Comparison of ENCODE assay signal across 9 mouse cellular contexts in genomic region chr7:19320637-19321036, GRCm38 (mm10). TPM values are rescaled to one million over a fixed set of nuclear protein-coding genes. Genes with fewer than 3 reads are reported as not detected.
DNase-seq lines count a peak whose midpoint lies in the region; ATAC-seq and TF ChIP-seq lines count a peak whose summit lies in the region.
"Had no signal": no experiment of that assay in that cellular context is flagged by ENCODE, and none has a peak within 500 bp of the region (broad histone marks: within the 10 kb centered on the region; RNA-seq: fewer than 3 reads in every experiment).

No protein-coding gene starts in this region.

- no peak overlapping the region for H3K9ac ChIP-seq in forebrain, embryonic 11.5 days (ENCODE audit: low read length)
- no peak overlapping the region for H3K9ac ChIP-seq in liver, postnatal 0 days (replicated peaks)

- no peak for TF ChIP-seq EP300 in liver, postnatal 0 days (IDR thresholded peaks at IDR 0.05; ENCODE audit: low read depth)

- no peak for TF ChIP-seq CTCF in liver, postnatal 0 days (IDR thresholded peaks at IDR 0.05; ENCODE audit: low read depth)

- H3K27ac ChIP-seq in forebrain, embryonic 10.5 days, result no peak overlapping the region
- H3K27ac ChIP-seq in forebrain, embryonic 11.5 days (ENCODE audit: low read depth, low read length), result no peak overlapping the region
- H3K27ac ChIP-seq in liver, postnatal 0 days (ENCODE audit: low read depth), result no peak overlapping the region

- 49% methylated on average over 7 of the region's 7 CpGs for WGBS in forebrain, embryonic 10.5 days
- WGBS in forebrain, embryonic 11.5 days, result 48% methylated on average over 7 of the region's 7 CpGs
- WGBS in liver, postnatal 0 days (ENCODE audit: insufficient replicate concordance), result 35% methylated on average over 7 of the region's 7 CpGs

- intact Hi-C loops in gastrocnemius, postnatal 14 days (cut with DNase I; ENCODE audit: low total_unique reads), result no loop called here

- ATAC-seq in forebrain, embryonic 11.5 days (replicated peaks; ENCODE audit: low FRiP score), result no peak
- ATAC-seq in megakaryocyte, adult 5-6 weeks (ENCODE audit: poor library complexity, severe bottlenecking), result no peak
- ATAC-seq in liver, postnatal 0 days, result no peak

- H3K9me3 ChIP-seq in forebrain, embryonic 10.5 days, result no peaks in the 10 kb centered on the region
- no peaks in the 10 kb centered on the region for H3K9me3 ChIP-seq in forebrain, embryonic 11.5 days (ENCODE audit: control insufficient read depth, low read length)
- H3K9me3 ChIP-seq in megakaryocyte, embryonic 14.5 days, result no peaks in the 10 kb centered on the region
- H3K9me3 ChIP-seq in liver, postnatal 0 days (ENCODE audit: low read length), result no peaks in the 10 kb centered on the region

- H3K4me1 ChIP-seq in forebrain, embryonic 10.5 days, result peaks cover 35% of the 10 kb centered on the region
- peaks cover 3% of the 10 kb centered on the region; the same call in 1 of the 2 replicates for H3K4me1 ChIP-seq in forebrain, embryonic 11.5 days (replicated peaks; ENCODE audit: control insufficient read depth, insufficient read depth, low read length)
- peaks cover 85% of the 10 kb centered on the region for H3K4me1 ChIP-seq in megakaryocyte, embryonic 14.5 days
- H3K4me1 ChIP-seq in liver, postnatal 0 days (ENCODE audit: insufficient read depth), result peaks cover 9% of the 10 kb centered on the region

- no peak overlapping the region for H3K4me2 ChIP-seq in forebrain, embryonic 11.5 days (ENCODE audit: low read depth, low read length, severe bottlenecking)
- peak overlapping the region; percentile 78; the same call in 1 of the 2 replicates for H3K4me2 ChIP-seq in liver, postnatal 0 days (ENCODE audit: low read depth, low read length)

- peak overlapping the region; percentile 62; the same call in 1 of the 2 replicates for H3K4me3 ChIP-seq in forebrain, embryonic 10.5 days
- no peak overlapping the region for H3K4me3 ChIP-seq in forebrain, embryonic 11.5 days (ENCODE audit: low read depth, low read length)
- H3K4me3 ChIP-seq in megakaryocyte, embryonic 14.5 days (replicated peaks), result peak overlapping the region; percentile 92
- no peak overlapping the region for H3K4me3 ChIP-seq in liver, postnatal 0 days (ENCODE audit: low read depth, low read length)

- no peak for DNase-seq in forebrain, embryonic 10.5 days (ENCODE audit: extremely low spot score, low spot score)
- DNase-seq in forebrain, embryonic 11.5 days (ENCODE audit: low spot score), result no peak
- DNase-seq in liver, postnatal 0 days, result no peak
- DNase-seq in left cerebral cortex, adult 18-20 months (ENCODE audit: low spot score in 2 of 2), result no peak
- no peak for DNase-seq in gastrocnemius, postnatal 14 days
- DNase-seq in layer of hippocampus, postnatal 10 days (ENCODE audit: low spot score in 2 of 2), result no peak

- no peaks in the 10 kb centered on the region for H3K36me3 ChIP-seq in forebrain, embryonic 10.5 days (replicated peaks)
- H3K36me3 ChIP-seq in forebrain, embryonic 11.5 days (ENCODE audit: control insufficient read depth, insufficient read depth, low read length), result no peaks in the 10 kb centered on the region
- H3K36me3 ChIP-seq in megakaryocyte, embryonic 14.5 days (replicated peaks; ENCODE audit: low read length), result no peaks in the 10 kb centered on the region
- no peaks in the 10 kb centered on the region for H3K36me3 ChIP-seq in liver, postnatal 0 days (replicated peaks; ENCODE audit: insufficient read depth, low read length)

- peaks cover 44% of the 10 kb centered on the region for H3K27me3 ChIP-seq in forebrain, embryonic 10.5 days (ENCODE audit: poor library complexity, severe bottlenecking)
- H3K27me3 ChIP-seq in forebrain, embryonic 11.5 days (ENCODE audit: control insufficient read depth, insufficient read depth, low read length), result no peaks in the 10 kb centered on the region
- peaks cover 56% of the 10 kb centered on the region for H3K27me3 ChIP-seq in megakaryocyte, embryonic 14.5 days (replicated peaks)
- H3K27me3 ChIP-seq in liver, postnatal 0 days (ENCODE audit: insufficient read depth, low read length), result peaks cover 16% of the 10 kb centered on the region; the same call in 1 of the 2 replicates

RNA-seq across cellular contexts. Expression of gene Fosb, which starts 10.8 kb away (rescaled TPM):
- 0.10 TPM in 1 of 2 replicates, not detected in the other for polyA plus RNA-seq in forebrain, embryonic 10.5 days (2016; fragmentation: Nextera tagmentation; extraction: Ambion mirVana)
- polyA plus RNA-seq in forebrain, embryonic 11.5 days (2014; fragmentation: Nextera tagmentation; extraction: Ambion mirVana), result not detected in 2 replicates
- 12.9 and 33.1 TPM in 2 replicates for polyA plus RNA-seq in megakaryocyte, embryonic 14.5 days (2012; ENCODE audit: insufficient read depth, low replicate concordance)
- total RNA-seq in megakaryocyte, adult 5-6 weeks (2015), result 24.0 and 25.4 TPM in 2 replicates
- total RNA-seq in megakaryocyte, adult 5-6 weeks (2017), result 26.9 and 30.4 TPM in 2 replicates
- 0.06 TPM in 1 of 2 replicates, not detected in the other for polyA plus RNA-seq in liver, postnatal 0 days (2015; fragmentation: Nextera tagmentation; extraction: Ambion mirVana)
- total RNA-seq in left cerebral cortex, adult 18-20 months (2021), result 10 to 100 TPM; 20.9 to 54.7 TPM
- total RNA-seq in gastrocnemius, postnatal 14 days (2021), result under 1 TPM; 0.69 to 0.90 TPM
- 1 to 10 TPM; 1.4 to 2.0 TPM for total RNA-seq in layer of hippocampus, postnatal 10 days (2021)

RNA-seq across cellular contexts. Expression of gene Ercc1, which starts 23.9 kb away (rescaled TPM):
- polyA plus RNA-seq in forebrain, embryonic 10.5 days (2016; fragmentation: Nextera tagmentation; extraction: Ambion mirVana), result 95.3 and 96.1 TPM in 2 replicates
- 94.4 and 100 TPM in 2 replicates for polyA plus RNA-seq in forebrain, embryonic 11.5 days (2014; fragmentation: Nextera tagmentation; extraction: Ambion mirVana)
- polyA plus RNA-seq in megakaryocyte, embryonic 14.5 days (2012; ENCODE audit: insufficient read depth, low replicate concordance), result 36.5 and 52.2 TPM in 2 replicates
- 18.9 and 26.4 TPM in 2 replicates for total RNA-seq in megakaryocyte, adult 5-6 weeks (2015)
- 17.5 and 21.4 TPM in 2 replicates for total RNA-seq in megakaryocyte, adult 5-6 weeks (2017)
- 9.6 and 9.8 TPM in 2 replicates for polyA plus RNA-seq in liver, postnatal 0 days (2015; fragmentation: Nextera tagmentation; extraction: Ambion mirVana)
- 10 to 100 TPM; 39.1 to 45.2 TPM for total RNA-seq in left cerebral cortex, adult 18-20 months (2021)
- 10 to 100 TPM; 26.7 to 28.7 TPM for total RNA-seq in gastrocnemius, postnatal 14 days (2021)
- 10 to 100 TPM; 43.1 to 43.9 TPM for total RNA-seq in layer of hippocampus, postnatal 10 days (2021)

RNA-seq across cellular contexts. Expression of gene Rtn2, which starts 38.2 kb away (rescaled TPM):
- polyA plus RNA-seq in forebrain, embryonic 10.5 days (2016; fragmentation: Nextera tagmentation; extraction: Ambion mirVana), result 32.1 and 33.1 TPM in 2 replicates
- polyA plus RNA-seq in forebrain, embryonic 11.5 days (2014; fragmentation: Nextera tagmentation; extraction: Ambion mirVana), result 47.3 and 54.7 TPM in 2 replicates
- polyA plus RNA-seq in megakaryocyte, embryonic 14.5 days (2012; ENCODE audit: insufficient read depth, low replicate concordance), result 6.1 and 8.4 TPM in 2 replicates
- 0.48 TPM in 1 of 2 replicates, not detected in the other for total RNA-seq in megakaryocyte, adult 5-6 weeks (2015)
- not detected in 2 replicates for total RNA-seq in megakaryocyte, adult 5-6 weeks (2017)
- polyA plus RNA-seq in liver, postnatal 0 days (2015; fragmentation: Nextera tagmentation; extraction: Ambion mirVana), result 1.5 and 4.6 TPM in 2 replicates
- 100 to 1,000 TPM; 128 to 129 TPM for total RNA-seq in left cerebral cortex, adult 18-20 months (2021)
- total RNA-seq in gastrocnemius, postnatal 14 days (2021), result 100 to 1,000 TPM; 800 to 833 TPM
- 100 to 1,000 TPM; 118 to 127 TPM for total RNA-seq in layer of hippocampus, postnatal 10 days (2021)
- total RNA-seq: neutrophil, adult 5-6 weeks had no signal

RNA-seq across cellular contexts. Expression of gene Cd3eap, which starts 38.6 kb away (rescaled TPM):
- 30.9 and 32.2 TPM in 2 replicates for polyA plus RNA-seq in forebrain, embryonic 10.5 days (2016; fragmentation: Nextera tagmentation; extraction: Ambion mirVana)
- polyA plus RNA-seq in forebrain, embryonic 11.5 days (2014; fragmentation: Nextera tagmentation; extraction: Ambion mirVana), result 23.2 and 24.0 TPM in 2 replicates
- 13.3 and 50.4 TPM in 2 replicates for polyA plus RNA-seq in megakaryocyte, embryonic 14.5 days (2012; ENCODE audit: insufficient read depth, low replicate concordance)
- 3.4 TPM in 2 replicates for total RNA-seq in megakaryocyte, adult 5-6 weeks (2015)
- total RNA-seq in megakaryocyte, adult 5-6 weeks (2017), result 9.0 and 11.5 TPM in 2 replicates
- polyA plus RNA-seq in liver, postnatal 0 days (2015; fragmentation: Nextera tagmentation; extraction: Ambion mirVana), result 7.7 and 7.8 TPM in 2 replicates
- 10 to 100 TPM; 17.1 to 18.1 TPM for total RNA-seq in left cerebral cortex, adult 18-20 months (2021)
- total RNA-seq in gastrocnemius, postnatal 14 days (2021), result 1 to 10 TPM; 7.4 to 8.2 TPM
- total RNA-seq in layer of hippocampus, postnatal 10 days (2021), result 10 to 100 TPM; 17.6 to 18.1 TPM

RNA-seq across cellular contexts. Expression of gene Ppp1r13l, which starts 38.9 kb away (rescaled TPM):
- 5.4 and 6.3 TPM in 2 replicates for polyA plus RNA-seq in forebrain, embryonic 10.5 days (2016; fragmentation: Nextera tagmentation; extraction: Ambion mirVana)
- 5.8 and 6.4 TPM in 2 replicates for polyA plus RNA-seq in forebrain, embryonic 11.5 days (2014; fragmentation: Nextera tagmentation; extraction: Ambion mirVana)
- polyA plus RNA-seq in megakaryocyte, embryonic 14.5 days (2012; ENCODE audit: insufficient read depth, low replicate concordance), result 21.5 and 54.3 TPM in 2 replicates
- total RNA-seq in megakaryocyte, adult 5-6 weeks (2015), result 4.1 and 4.2 TPM in 2 replicates
- total RNA-seq in megakaryocyte, adult 5-6 weeks (2017), result 0.45 TPM in 1 of 2 replicates, not detected in the other
- 0.47 and 0.69 TPM in 2 replicates for polyA plus RNA-seq in liver, postnatal 0 days (2015; fragmentation: Nextera tagmentation; extraction: Ambion mirVana)
- 1 to 10 TPM; 8.2 to 9.6 TPM for total RNA-seq in left cerebral cortex, adult 18-20 months (2021)
- 1 to 10 TPM; 1.7 to 2.9 TPM for total RNA-seq in gastrocnemius, postnatal 14 days (2021)
- 1 to 10 TPM; 3.4 to 4.5 TPM for total RNA-seq in layer of hippocampus, postnatal 10 days (2021)

Comparison
In these comparisons a context has a peak if more than half of its experiments do, and no peak if none do; other contexts are left out.
1. H3K4me3 ChIP-seq: peak in forebrain, embryonic 10.5 days (single experiment) and megakaryocyte, embryonic 14.5 days (single experiment); none in forebrain, embryonic 11.5 days (single experiment) and liver, postnatal 0 days (single experiment).
2. RNA of gene Fosb, which starts 10.8 kb away (total RNA-seq): 20.9 to 54.7 TPM in left cerebral cortex, adult 18-20 months and 24.0 to 30.4 TPM in megakaryocyte, adult 5-6 weeks; 1.4 to 2.0 TPM in layer of hippocampus, postnatal 10 days and 0.69 to 0.90 TPM in gastrocnemius, postnatal 14 days; every median in the first group is over 4 times any median in the second.
3. RNA of gene Rtn2, which starts 38.2 kb away (total RNA-seq): 800 to 833 TPM in gastrocnemius, postnatal 14 days, 128 to 129 TPM in left cerebral cortex, adult 18-20 months and 118 to 127 TPM in layer of hippocampus, postnatal 10 days; 0.48 TPM in megakaryocyte, adult 5-6 weeks; every median in the first group is over 10 times any median in the second.